In the genomic region with DNA sequence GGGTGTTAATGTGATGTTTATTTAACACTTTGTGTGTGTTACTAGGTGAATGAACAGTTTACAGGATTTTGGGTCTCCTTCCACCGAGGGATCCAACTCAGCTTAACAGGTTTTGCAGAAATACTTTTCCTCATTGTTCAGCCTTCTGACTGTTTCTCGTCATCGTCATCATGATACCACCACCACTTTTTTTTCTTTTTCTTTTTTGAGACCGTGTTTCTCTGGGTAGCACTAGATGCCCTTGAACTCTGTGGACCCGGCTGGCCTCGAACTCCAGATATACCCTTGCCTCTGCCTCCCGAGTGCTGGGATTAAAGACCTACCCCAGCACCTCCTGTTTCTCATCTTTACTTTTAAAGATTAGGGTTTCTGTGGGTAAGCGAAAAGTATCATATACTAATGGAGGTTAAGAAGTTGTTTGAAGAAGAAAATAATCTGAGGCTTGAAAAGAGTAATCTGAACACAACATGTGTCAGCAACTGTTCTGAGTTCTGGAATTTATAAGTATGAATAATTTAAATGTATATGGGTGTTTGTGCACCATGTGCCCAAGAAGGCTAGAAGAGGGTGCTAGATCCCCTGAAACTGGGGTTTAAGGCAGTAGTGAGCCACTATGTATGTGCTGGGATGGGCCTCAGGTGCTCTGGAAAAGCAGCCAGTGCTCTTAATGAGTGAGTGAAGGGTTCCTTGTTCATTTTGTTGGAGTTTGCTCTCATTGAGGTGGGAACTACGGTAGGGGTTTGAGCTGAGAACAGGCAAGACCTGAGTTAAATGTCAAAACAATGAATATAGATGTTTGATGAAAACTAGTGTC, we compare ENCODE assay signal across 8 mouse cellular contexts. TPM values are rescaled to one million over a fixed set of nuclear protein-coding genes. Genes with fewer than 3 reads are reported as not detected.
A peak's percentile ranks its signal among the peaks of the same experiment; 100 is the strongest.
DNase-seq lines count a peak whose midpoint lies in the region; ATAC-seq and TF ChIP-seq lines count a peak whose summit lies in the region.

No protein-coding gene starts in this region.

- no peaks in the 10 kb centered on the region for H3K36me3 ChIP-seq in embryonic facial prominence, embryonic 12.5 days
- H3K36me3 ChIP-seq in limb, embryonic 12.5 days, result no peaks in the 10 kb centered on the region
- no peaks in the 10 kb centered on the region for H3K36me3 ChIP-seq in small intestine, adult 2 months (ENCODE audit: control insufficient read depth, insufficient read depth, low read length)

- H3K27ac ChIP-seq in embryonic facial prominence, embryonic 12.5 days, result peak overlapping the region; percentile 95
- peak overlapping the region; percentile 98 for H3K27ac ChIP-seq in limb, embryonic 12.5 days
- H3K27ac ChIP-seq in small intestine, adult 2 months (ENCODE audit: insufficient read depth, low read depth, low read length), result peak overlapping the region; percentile 99; the same call in 1 of the 2 replicates

- H3K9me3 ChIP-seq in embryonic facial prominence, embryonic 12.5 days, result no peaks in the 10 kb centered on the region
- H3K9me3 ChIP-seq in limb, embryonic 12.5 days, result no peaks in the 10 kb centered on the region

- WGBS in embryonic facial prominence, embryonic 12.5 days, result 18% methylated on average over 9 of the region's 9 CpGs
- WGBS in limb, embryonic 12.5 days, result 21% methylated on average over 9 of the region's 9 CpGs
- 12% methylated on average over 9 of the region's 9 CpGs for WGBS in small intestine, adult 2 months

- peak overlapping the region; percentile 69 for H3K9ac ChIP-seq in embryonic facial prominence, embryonic 12.5 days
- peak overlapping the region; percentile 82 for H3K9ac ChIP-seq in limb, embryonic 12.5 days (replicated peaks)

- peaks cover 26% of the 10 kb centered on the region for H3K4me1 ChIP-seq in embryonic facial prominence, embryonic 12.5 days
- H3K4me1 ChIP-seq in limb, embryonic 12.5 days (replicated peaks), result peaks cover 36% of the 10 kb centered on the region
- H3K4me1 ChIP-seq in small intestine, adult 2 months (ENCODE audit: control insufficient read depth, insufficient read depth, insufficient read length, low read length), result peaks cover 5% of the 10 kb centered on the region; the same call in 1 of the 2 replicates

- peak overlapping the region; percentile 55 for H3K4me3 ChIP-seq in embryonic facial prominence, embryonic 12.5 days
- peak overlapping the region; percentile 50 for H3K4me3 ChIP-seq in limb, embryonic 12.5 days (replicated peaks)
- H3K4me3 ChIP-seq in small intestine, adult 2 months (ENCODE audit: low read depth, low read length), result no peak overlapping the region

- peak; percentile 53 to 65 for DNase-seq in spleen, postnatal 10 days (ENCODE audit: low spot score in 2 of 2)
- DNase-seq in spleen, adult 12 weeks (ENCODE audit: low spot score), result no peak
- no peak for DNase-seq in ovary, postnatal 14 days (ENCODE audit: low spot score)
- DNase-seq in layer of hippocampus, adult 11-12 months (ENCODE audit: low spot score), result no peak
- DNase-seq in layer of hippocampus, adult 9-11 months, result no peak

- peak overlapping the region; percentile 54 for H3K4me2 ChIP-seq in embryonic facial prominence, embryonic 12.5 days (replicated peaks)
- H3K4me2 ChIP-seq in limb, embryonic 12.5 days, result peak overlapping the region; percentile 69

- H3K27me3 ChIP-seq in embryonic facial prominence, embryonic 12.5 days, result no peaks in the 10 kb centered on the region
- no peaks in the 10 kb centered on the region for H3K27me3 ChIP-seq in limb, embryonic 12.5 days
- H3K27me3 ChIP-seq in small intestine, adult 2 months (ENCODE audit: control insufficient read depth, insufficient read depth, low read length), result no peaks in the 10 kb centered on the region

- ATAC-seq in embryonic facial prominence, embryonic 12.5 days (ENCODE audit: insufficient number of reproducible peaks, insufficient read depth, low FRiP score, low TSS enrichment), result no peak
- ATAC-seq in limb, embryonic 12.5 days (ENCODE audit: insufficient number of reproducible peaks, insufficient read depth, low FRiP score, low TSS enrichment, low read depth), result no peak

- no peak for TF ChIP-seq CTCF in small intestine, adult 2 months (IDR thresholded peaks at IDR 0.05; ENCODE audit: extremely low read depth, insufficient read length, insufficient replicate concordance, low read depth, low read length)

- no peak for TF ChIP-seq POLR2A in small intestine, adult 2 months (IDR thresholded peaks at IDR 0.05; ENCODE audit: low read depth, low read length)

RNA-seq across cellular contexts. Expression of a gene that starts 1.2 kb away (rescaled TPM):
- polyA plus RNA-seq in embryonic facial prominence, embryonic 12.5 days (2016; fragmentation: Nextera tagmentation; extraction: Ambion mirVana), result 10.7 and 15.5 TPM in 2 replicates
- 9.8 and 16.3 TPM in 2 replicates for polyA plus RNA-seq in limb, embryonic 12.5 days (2016; fragmentation: Nextera tagmentation; extraction: Ambion mirVana)
- polyA plus RNA-seq in small intestine, adult 2 months (2012; rRNA removed), result 631 and 1,420 TPM in 2 replicates

RNA-seq across cellular contexts. Expression of a gene that starts 1.6 kb away (rescaled TPM):
- 6.2 and 6.8 TPM in 2 replicates for polyA plus RNA-seq in embryonic facial prominence, embryonic 12.5 days (2016; fragmentation: Nextera tagmentation; extraction: Ambion mirVana)
- 6.0 and 9.0 TPM in 2 replicates for polyA plus RNA-seq in limb, embryonic 12.5 days (2016; fragmentation: Nextera tagmentation; extraction: Ambion mirVana)
- 39.6 and 71.6 TPM in 2 replicates for polyA plus RNA-seq in small intestine, adult 2 months (2012; rRNA removed)

RNA-seq across cellular contexts. Expression of a gene that starts 2.8 kb away (rescaled TPM):
- 7.8 and 11.8 TPM in 2 replicates for polyA plus RNA-seq in embryonic facial prominence, embryonic 12.5 days (2016; fragmentation: Nextera tagmentation; extraction: Ambion mirVana)
- 10.5 and 17.3 TPM in 2 replicates for polyA plus RNA-seq in limb, embryonic 12.5 days (2016; fragmentation: Nextera tagmentation; extraction: Ambion mirVana)
- polyA plus RNA-seq in small intestine, adult 2 months (2012; rRNA removed), result 43.4 and 65.8 TPM in 2 replicates

RNA-seq across cellular contexts. Expression of a gene that starts 10.7 kb away (rescaled TPM):
- 1.3 and 1.5 TPM in 2 replicates for polyA plus RNA-seq in embryonic facial prominence, embryonic 12.5 days (2016; fragmentation: Nextera tagmentation; extraction: Ambion mirVana)
- polyA plus RNA-seq in limb, embryonic 12.5 days (2016; fragmentation: Nextera tagmentation; extraction: Ambion mirVana), result 1.4 TPM in 2 replicates
- polyA plus RNA-seq in small intestine, adult 2 months (2012; rRNA removed), result 2.4 and 5.1 TPM in 2 replicates

RNA-seq across cellular contexts. Expression of a gene that starts 11.4 kb away (rescaled TPM):
- polyA plus RNA-seq in embryonic facial prominence, embryonic 12.5 days (2016; fragmentation: Nextera tagmentation; extraction: Ambion mirVana), result 1.3 and 2.3 TPM in 2 replicates
- polyA plus RNA-seq in limb, embryonic 12.5 days (2016; fragmentation: Nextera tagmentation; extraction: Ambion mirVana), result 2.1 and 3.2 TPM in 2 replicates
- 9.6 and 13.1 TPM in 2 replicates for polyA plus RNA-seq in small intestine, adult 2 months (2012; rRNA removed)

Comparison
In these comparisons a context has a peak if more than half of its experiments do, and no peak if none do; other contexts are left out.
1. DNase-seq: peak in spleen, postnatal 10 days (2 of 2); none in spleen, adult 12 weeks (single experiment), ovary, postnatal 14 days (single experiment), layer of hippocampus, adult 11-12 months (single experiment) and layer of hippocampus, adult 9-11 months (single experiment).
2. RNA of a gene that starts 1.2 kb away (polyA plus RNA-seq): 631 to 1,420 TPM in small intestine, adult 2 months; 9.8 to 16.3 TPM in limb, embryonic 12.5 days and 10.7 to 15.5 TPM in embryonic facial prominence, embryonic 12.5 days; every median in the first group is over 10 times any median in the second.
3. Peak in every context shown above with its lines, with median percentiles within 50 percentile points of each other: H3K27ac ChIP-seq.